ENCODE assay signal across 17 mouse cellular contexts in the genomic region with DNA sequence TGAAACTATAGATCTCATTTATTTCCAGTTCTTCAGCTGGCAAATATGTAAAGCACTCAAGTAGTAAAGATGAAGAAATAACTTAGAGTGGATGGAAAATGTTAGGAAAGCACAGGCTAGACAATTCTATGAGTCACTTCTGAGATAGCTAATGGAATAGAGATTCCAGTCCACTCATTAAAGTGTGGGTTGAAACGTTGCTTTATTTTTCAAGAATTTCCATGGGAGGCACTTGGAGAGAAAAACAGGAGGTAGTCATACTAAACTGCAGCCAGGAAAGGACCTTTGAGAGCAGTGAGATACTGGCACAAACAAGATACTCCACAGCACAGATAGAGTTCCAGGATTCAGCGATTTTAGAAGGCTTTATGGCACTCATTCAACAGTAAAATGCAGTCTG.
A peak's percentile ranks its signal among the peaks of the same experiment; 100 is the strongest.
DNase-seq lines count a peak whose midpoint lies in the region; ATAC-seq and TF ChIP-seq lines count a peak whose summit lies in the region.
"Had no signal": no experiment of that assay in that cellular context is flagged by ENCODE, and none has a peak within 500 bp of the region (broad histone marks: within the 10 kb centered on the region; RNA-seq: fewer than 3 reads in every experiment).

No protein-coding gene starts in this region.

- H3K27me3 ChIP-seq in limb, embryonic 14.5 days (ENCODE audit: control insufficient read depth, insufficient read depth, low read length) = no peaks in the 10 kb centered on the region
- no peaks in the 10 kb centered on the region for H3K27me3 ChIP-seq in limb, embryonic 10.5 days (ENCODE audit: low read depth, poor library complexity, severe bottlenecking)
- no peaks in the 10 kb centered on the region for H3K27me3 ChIP-seq in hindbrain, embryonic 14.5 days (ENCODE audit: control insufficient read depth, insufficient read depth, low read length)
- H3K27me3 ChIP-seq: limb, embryonic 12.5 days; megakaryocyte, embryonic 14.5 days had no signal

- H3K27ac ChIP-seq in limb, embryonic 14.5 days (replicated peaks; ENCODE audit: low read depth, low read length) = no peak overlapping the region
- no peak overlapping the region for H3K27ac ChIP-seq in limb, embryonic 10.5 days
- H3K27ac ChIP-seq in hindbrain, embryonic 14.5 days = no peak overlapping the region
- H3K27ac ChIP-seq: limb, embryonic 12.5 days had no signal

- H3K4me2 ChIP-seq in limb, embryonic 14.5 days (replicated peaks; ENCODE audit: low read depth, low read length, severe bottlenecking) = no peak overlapping the region
- H3K4me2 ChIP-seq in hindbrain, embryonic 14.5 days (replicated peaks) = no peak overlapping the region
- H3K4me2 ChIP-seq: limb, embryonic 12.5 days had no signal

- H3K4me1 ChIP-seq in limb, embryonic 14.5 days (ENCODE audit: control insufficient read depth, insufficient read depth, low read length) = no peaks in the 10 kb centered on the region
- H3K4me1 ChIP-seq in limb, embryonic 10.5 days = no peaks in the 10 kb centered on the region
- no peaks in the 10 kb centered on the region for H3K4me1 ChIP-seq in hindbrain, embryonic 14.5 days (replicated peaks; ENCODE audit: control insufficient read depth, insufficient read depth, low read length)
- H3K4me1 ChIP-seq: limb, embryonic 12.5 days; megakaryocyte, embryonic 14.5 days had no signal

- H3K36me3 ChIP-seq in limb, embryonic 14.5 days (ENCODE audit: control insufficient read depth, insufficient read depth, low read length) = no peaks in the 10 kb centered on the region
- H3K36me3 ChIP-seq in limb, embryonic 10.5 days = no peaks in the 10 kb centered on the region
- H3K36me3 ChIP-seq in hindbrain, embryonic 14.5 days (replicated peaks; ENCODE audit: control insufficient read depth, insufficient read depth) = no peaks in the 10 kb centered on the region
- H3K36me3 ChIP-seq: limb, embryonic 12.5 days had no signal

- 37% methylated on average over 2 of the region's 2 CpGs for WGBS in limb, embryonic 14.5 days
- 78% methylated on average over 2 of the region's 2 CpGs for WGBS in limb, embryonic 10.5 days
- WGBS in hindbrain, embryonic 14.5 days = 87% methylated on average over 2 of the region's 2 CpGs

- no peaks in the 10 kb centered on the region for H3K9me3 ChIP-seq in limb, embryonic 14.5 days (ENCODE audit: control insufficient read depth, low read length)
- no peaks in the 10 kb centered on the region for H3K9me3 ChIP-seq in limb, embryonic 10.5 days (replicated peaks)
- no peaks in the 10 kb centered on the region for H3K9me3 ChIP-seq in hindbrain, embryonic 14.5 days (ENCODE audit: control insufficient read depth, low read length)
- H3K9me3 ChIP-seq: limb, embryonic 12.5 days; megakaryocyte, embryonic 14.5 days had no signal

- H3K4me3 ChIP-seq in limb, embryonic 14.5 days (replicated peaks; ENCODE audit: low read length) = no peak overlapping the region
- H3K4me3 ChIP-seq in limb, embryonic 10.5 days = no peak overlapping the region
- no peak overlapping the region for H3K4me3 ChIP-seq in hindbrain, embryonic 14.5 days (replicated peaks; ENCODE audit: low read length)
- H3K4me3 ChIP-seq: limb, embryonic 12.5 days; megakaryocyte, embryonic 14.5 days had no signal

- no peak overlapping the region for H3K9ac ChIP-seq in limb, embryonic 14.5 days (ENCODE audit: low read depth, low read length, severe bottlenecking)
- H3K9ac ChIP-seq in hindbrain, embryonic 14.5 days = no peak overlapping the region
- H3K9ac ChIP-seq: limb, embryonic 12.5 days had no signal

- intact Hi-C loops in heart, postnatal 10 days (cut with DNase I) = loop anchor here (2.0 to 5.0 kb wide), 2 partner anchors 141 to 194 kb away; no protein-coding TSS in a partner anchor
- intact Hi-C loops in left cerebral cortex, postnatal 4 days (cut with DNase I) = loop anchor here (10.0 kb wide), 1 partner anchor 192 kb away; no protein-coding TSS in a partner anchor

- no peak for ATAC-seq in limb, embryonic 14.5 days (ENCODE audit: low FRiP score, low read depth)
- ATAC-seq in hindbrain, embryonic 14.5 days (ENCODE audit: low FRiP score) = no peak
- ATAC-seq: midbrain, embryonic 16.5 days had no signal

- DNase-seq in gastrocnemius, adult 18-20 months (ENCODE audit: low spot score) = peak; percentile 52
- DNase-seq in gastrocnemius, postnatal 10 days = no peak
- DNase-seq in limb, embryonic 14.5 days (ENCODE audit: low spot score) = peak; percentile 41
- no peak for DNase-seq in limb, embryonic 10.5 days (ENCODE audit: low spot score)
- peak; percentile 63 for DNase-seq in adipocyte (ENCODE audit: low spot score)
- DNase-seq in heart, postnatal 10 days = peak; percentile 18 to 27
- no peak for DNase-seq in hindbrain, embryonic 14.5 days (ENCODE audit: low spot score)
- no peak for DNase-seq in left cerebral cortex, postnatal 4 days
- DNase-seq: adrenal gland, postnatal 14 days; B cell, adult 2 months; cerebellum, adult 9-10 months; kidney, adult 8-10 months; kidney, postnatal 36 days; right cerebral cortex, postnatal 4 days had no signal

- no peak for TF ChIP-seq POLR2A in limb, embryonic 14.5 days (IDR thresholded peaks at IDR 0.05; ENCODE audit: borderline replicate concordance, extremely low read depth, insufficient read depth, insufficient read length)

Comparison
In these comparisons a context has a peak if more than half of its experiments do, and no peak if none do; other contexts are left out.
1. DNase-seq: peak in gastrocnemius, adult 18-20 months (single experiment), limb, embryonic 14.5 days (single experiment), adipocyte (single experiment) and heart, postnatal 10 days (2 of 2); none in gastrocnemius, postnatal 10 days (single experiment), limb, embryonic 10.5 days (single experiment), hindbrain, embryonic 14.5 days (single experiment) and left cerebral cortex, postnatal 4 days (single experiment).